10 mouse cellular contexts compared by ENCODE assay signal in the genomic region with DNA sequence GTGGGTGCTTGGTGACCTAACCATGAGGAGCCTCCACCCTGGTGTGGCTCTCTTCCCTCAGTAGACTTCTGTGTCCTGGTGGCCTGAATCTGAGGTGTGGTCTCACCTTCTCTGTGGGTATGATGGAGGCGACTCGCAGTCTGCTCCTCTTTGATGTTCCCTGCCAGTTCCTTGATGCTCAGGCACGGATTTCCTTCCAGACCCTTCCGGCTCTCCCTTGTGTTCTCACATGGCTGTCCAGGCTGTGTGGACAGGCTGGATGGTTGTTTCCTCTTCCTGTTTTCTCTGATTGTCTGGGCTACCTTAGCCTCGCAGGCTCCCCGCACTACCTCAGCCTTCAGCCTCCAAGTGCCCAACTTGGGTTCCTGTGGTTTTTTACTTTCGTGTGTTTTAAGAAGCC.
"Had no signal": no experiment of that assay in that cellular context is flagged by ENCODE, and none has a peak within 500 bp of the region (broad histone marks: within the 10 kb centered on the region; RNA-seq: fewer than 3 reads in every experiment).

No protein-coding gene starts in this region.

- H3K27me3 ChIP-seq: hindbrain, embryonic 15.5 days; limb, embryonic 15.5 days; liver, embryonic 12.5 days; neural tube, embryonic 15.5 days had no signal

- H3K27ac ChIP-seq: hindbrain, embryonic 15.5 days; kidney, postnatal 0 days; limb, embryonic 15.5 days; liver, embryonic 12.5 days; neural tube, embryonic 15.5 days; stomach, postnatal 0 days had no signal

- H3K9me3 ChIP-seq: hindbrain, embryonic 15.5 days; limb, embryonic 15.5 days; liver, embryonic 12.5 days; neural tube, embryonic 15.5 days had no signal

- H3K36me3 ChIP-seq: hindbrain, embryonic 15.5 days; neural tube, embryonic 15.5 days had no signal

- H3K9ac ChIP-seq: hindbrain, embryonic 15.5 days; limb, embryonic 15.5 days; liver, embryonic 12.5 days; neural tube, embryonic 15.5 days had no signal

- H3K4me2 ChIP-seq: hindbrain, embryonic 15.5 days; limb, embryonic 15.5 days; liver, embryonic 12.5 days; midbrain, embryonic 11.5 days; neural tube, embryonic 15.5 days had no signal

- H3K4me1 ChIP-seq: hindbrain, embryonic 15.5 days had no signal

- DNase-seq: thymus, postnatal 4 days had no signal

- ATAC-seq: intestine, embryonic 16.5 days; liver, embryonic 12.5 days had no signal

- H3K4me3 ChIP-seq: hindbrain, embryonic 15.5 days; limb, embryonic 15.5 days; liver, embryonic 12.5 days; myocyte; neural tube, embryonic 15.5 days had no signal
